Mouse (Mus musculus): ENCODE results near the gene Glra3. TPM values are rescaled to one million over a fixed set of nuclear protein-coding genes. Genes with fewer than 3 reads are reported as not detected.

Glra3 gene
- polyA plus RNA-seq, 1 experiment from 2014 or later, result 0.03 TPM

DNA sequence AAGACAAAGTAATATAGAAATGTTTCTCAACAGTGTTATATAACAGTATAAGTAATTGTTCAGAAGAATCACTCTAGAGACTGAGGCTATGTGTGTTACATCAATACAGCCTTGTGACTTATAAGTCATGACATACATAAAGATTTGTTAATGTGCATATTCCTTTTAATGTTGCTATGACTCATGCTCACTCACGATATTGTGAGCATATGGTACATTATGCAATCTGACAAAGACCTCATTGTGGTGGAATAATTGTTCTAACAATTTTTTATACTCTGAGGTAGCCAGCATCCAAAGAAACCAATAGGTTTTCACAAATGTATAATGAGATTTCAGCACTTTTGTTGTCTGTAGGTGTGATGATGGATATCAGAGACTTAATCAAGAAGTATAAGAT is 210.4 kb downstream of the Glra3 start:
- ATAC-seq, result no peak
- H3K4me3 ChIP-seq (replicated peaks), result no peak overlapping the region
- no peak overlapping the region for H3K27ac ChIP-seq
- H3K36me3 ChIP-seq, result no peaks in the 10 kb centered on the region
- no peak overlapping the region for H3K9ac ChIP-seq
- H3K9me3 ChIP-seq, result no peaks in the 10 kb centered on the region
- no peaks in the 10 kb centered on the region for H3K4me1 ChIP-seq (replicated peaks)
- WGBS, result 64% methylated on average over 1 of the region's 1 CpGs
- no peak overlapping the region for H3K4me2 ChIP-seq (replicated peaks)
- H3K27me3 ChIP-seq (replicated peaks), result no peaks in the 10 kb centered on the region

DNA sequence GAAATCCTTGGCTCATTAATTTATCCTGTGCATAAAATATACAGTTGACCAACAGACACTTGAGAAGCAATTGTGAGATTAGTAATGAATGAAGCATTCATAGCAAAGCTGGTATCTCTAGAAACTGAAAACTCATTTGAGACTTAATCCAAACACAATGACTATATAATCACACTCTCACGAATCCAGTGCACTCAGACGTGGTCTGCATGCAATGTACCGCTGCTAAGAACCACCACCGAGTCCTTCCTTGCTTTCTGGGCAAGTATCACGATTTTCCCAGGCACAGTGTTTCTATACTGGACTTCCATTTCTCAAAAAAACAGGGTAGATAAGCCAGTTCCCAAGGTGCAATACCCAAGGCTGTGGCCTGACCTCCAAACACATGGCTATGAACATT is 211.3 kb downstream of the Glra3 start:
- Histone ChIP-seq H3K27ac (no peak overlapping the region), H3K4me3 (replicated peaks) (no peak overlapping the region), H3K36me3 (no peaks in the 10 kb centered on the region), H3K9ac (no peak overlapping the region), H3K4me2 (replicated peaks) (no peak overlapping the region), H3K9me3 (no peaks in the 10 kb centered on the region), H3K27me3 (replicated peaks) (no peaks in the 10 kb centered on the region), H3K4me1 (replicated peaks) (no peaks in the 10 kb centered on the region)
- WGBS, result 82% methylated on average over 5 of the region's 5 CpGs
- no peak for ATAC-seq

DNA sequence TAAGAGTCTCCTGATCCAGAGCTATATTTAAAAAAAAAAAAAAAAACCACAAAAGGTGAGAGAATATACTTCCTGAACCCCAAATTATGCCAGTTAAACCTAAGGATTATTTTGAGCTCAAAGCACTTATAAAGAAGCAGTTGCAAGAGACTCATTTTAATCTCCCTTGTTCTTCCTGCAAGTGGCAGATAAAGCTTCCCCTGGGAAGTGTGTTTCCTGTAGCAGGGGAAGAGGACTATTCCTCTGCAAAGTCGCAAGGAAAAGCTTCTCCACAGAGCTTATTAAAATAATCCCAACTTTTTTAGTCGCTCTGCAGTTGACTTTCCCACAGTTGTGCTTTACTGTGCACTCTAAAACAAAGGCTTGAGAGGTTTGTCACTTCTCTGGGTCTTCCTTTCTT is 218.7 kb downstream of the Glra3 start:
- 45% methylated on average over 2 of the region's 2 CpGs for WGBS
- H3K9me3 ChIP-seq, result no peaks in the 10 kb centered on the region
- ATAC-seq, result no peak

More for the DNA sequence above, 218.7 kb downstream of the Glra3 start:
- H3K4me3 ChIP-seq (replicated peaks), result no peak overlapping the region
- H3K4me2 ChIP-seq (replicated peaks), result no peak overlapping the region
- no peaks in the 10 kb centered on the region for H3K4me1 ChIP-seq (replicated peaks)
- no peak overlapping the region for H3K9ac ChIP-seq
- H3K27ac ChIP-seq, result no peak overlapping the region
- no peaks in the 10 kb centered on the region for H3K36me3 ChIP-seq
- no peaks in the 10 kb centered on the region for H3K27me3 ChIP-seq (replicated peaks)

Other genes with a start within 250 kb of the Glra3 start
- not detected in 2 replicates for gene Adam29, start 33.5 kb upstream of the Glra3 start, polyA plus RNA-seq (2015; fragmentation: Nextera tagmentation; extraction: Ambion mirVana)

All from intestine, embryonic 15.5 days (tissue).